Mouse (Mus musculus): ENCODE data around the gene Tmem216. TPM values are rescaled to one million over a fixed set of nuclear protein-coding genes. Genes with fewer than 3 reads are reported as not detected.

The Tmem216 gene
- polyA plus RNA-seq, 1 experiment from 2014 or later = 11.7 TPM

GRCm38 (mm10) chr19:10502571-10502970 is 53.5 kb downstream of the Tmem216 start:
- Histone ChIP-seq H3K4me1 (ENCODE audit: insufficient read depth) (no peaks in the 10 kb centered on the region), H3K36me3 (replicated peaks; ENCODE audit: insufficient read depth, low read length) (peaks cover 67% of the 10 kb centered on the region), H3K4me3 (ENCODE audit: low read depth, low read length) (no peak overlapping the region), H3K9ac (replicated peaks) (no peak overlapping the region), H3K27me3 (ENCODE audit: insufficient read depth, low read length) (no peaks in the 10 kb centered on the region), H3K27ac (ENCODE audit: low read depth) (no peak overlapping the region), H3K4me2 (ENCODE audit: low read depth, low read length) (no peak overlapping the region), H3K9me3 (ENCODE audit: low read length) (no peaks in the 10 kb centered on the region)
- WGBS (ENCODE audit: insufficient replicate concordance) = 21% methylated on average over 4 of the region's 4 CpGs
- peak; percentile 48; the same call in 1 of the 2 replicates for ATAC-seq
- DNase-seq = peak; percentile 55
- no peak for TF ChIP-seq EP300 (IDR thresholded peaks at IDR 0.05; ENCODE audit: low read depth)
- peak; percentile 93 for TF ChIP-seq CTCF (IDR thresholded peaks at IDR 0.05; ENCODE audit: low read depth)

- Histone ChIP-seq H3K4me2 (ENCODE audit: low read depth, low read length) (no peak overlapping the region), H3K9ac (replicated peaks) (no peak overlapping the region), H3K4me1 (ENCODE audit: insufficient read depth) (no peaks in the 10 kb centered on the region), H3K27ac (ENCODE audit: low read depth) (no peak overlapping the region), H3K9me3 (ENCODE audit: low read length) (no peaks in the 10 kb centered on the region), H3K36me3 (replicated peaks; ENCODE audit: insufficient read depth, low read length) (peaks cover 51% of the 10 kb centered on the region), H3K27me3 (ENCODE audit: insufficient read depth, low read length) (no peaks in the 10 kb centered on the region), H3K4me3 (ENCODE audit: low read depth, low read length) (no peak overlapping the region)
- 87% methylated on average over 8 of the region's 8 CpGs for WGBS (ENCODE audit: insufficient replicate concordance)
- no peak for TF ChIP-seq EP300 (IDR thresholded peaks at IDR 0.05; ENCODE audit: low read depth)
- TF ChIP-seq CTCF (IDR thresholded peaks at IDR 0.05; ENCODE audit: low read depth) = no peak
- DNase-seq (no peak), ATAC-seq (no peak)
These were observed 55.5 kb downstream of the Tmem216 start for GRCm38 (mm10) chr19:10500581-10500980.

GRCm38 (mm10) chr19:10497512-10498160 is 58.4 kb downstream of the Tmem216 start:
- no peak overlapping the region for H3K27ac ChIP-seq (ENCODE audit: low read depth)
- no peaks in the 10 kb centered on the region for H3K4me1 ChIP-seq (ENCODE audit: insufficient read depth)
- DNase-seq (no peak), ATAC-seq (no peak)
- peaks cover 35% of the 10 kb centered on the region for H3K36me3 ChIP-seq (replicated peaks; ENCODE audit: insufficient read depth, low read length)
- TF ChIP-seq CTCF (IDR thresholded peaks at IDR 0.05; ENCODE audit: low read depth) (no peak), EP300 (IDR thresholded peaks at IDR 0.05; ENCODE audit: low read depth) (no peak)
- H3K9ac ChIP-seq (replicated peaks) = no peak overlapping the region
- 27% methylated on average over 8 of the region's 8 CpGs for WGBS (ENCODE audit: insufficient replicate concordance)
- H3K27me3 ChIP-seq (ENCODE audit: insufficient read depth, low read length) = no peaks in the 10 kb centered on the region
- H3K9me3 ChIP-seq (ENCODE audit: low read length) = no peaks in the 10 kb centered on the region
- no peak overlapping the region for H3K4me3 ChIP-seq (ENCODE audit: low read depth, low read length)
- H3K4me2 ChIP-seq (ENCODE audit: low read depth, low read length) = no peak overlapping the region

- H3K9me3 ChIP-seq (ENCODE audit: low read length) = no peaks in the 10 kb centered on the region
- WGBS (ENCODE audit: insufficient replicate concordance) = 67% methylated on average over 2 of the region's 2 CpGs
- DNase-seq = no peak
- no peaks in the 10 kb centered on the region for H3K27me3 ChIP-seq (ENCODE audit: insufficient read depth, low read length)
- H3K4me1 ChIP-seq (ENCODE audit: insufficient read depth) = no peaks in the 10 kb centered on the region
- peaks cover 30% of the 10 kb centered on the region for H3K36me3 ChIP-seq (replicated peaks; ENCODE audit: insufficient read depth, low read length)
- H3K4me3 ChIP-seq (ENCODE audit: low read depth, low read length) = no peak overlapping the region
- no peak overlapping the region for H3K27ac ChIP-seq (ENCODE audit: low read depth)
- no peak overlapping the region for H3K4me2 ChIP-seq (ENCODE audit: low read depth, low read length)
- no peak for ATAC-seq
- no peak overlapping the region for H3K9ac ChIP-seq (replicated peaks)
- TF ChIP-seq CTCF (IDR thresholded peaks at IDR 0.05; ENCODE audit: low read depth) (no peak), EP300 (IDR thresholded peaks at IDR 0.05; ENCODE audit: low read depth) (no peak)
These were observed 59.1 kb downstream of the Tmem216 start for GRCm38 (mm10) chr19:10496976-10497375.

- no peak for ATAC-seq
- no peak overlapping the region for H3K4me2 ChIP-seq (ENCODE audit: low read depth, low read length)
- WGBS (ENCODE audit: insufficient replicate concordance) = 70% methylated on average over 1 of the region's 1 CpGs
These were observed 60.4 kb downstream of the Tmem216 start for GRCm38 (mm10) chr19:10495670-10496069.

GRCm38 (mm10) chr19:10486264-10486738 is 69.7 kb downstream of the Tmem216 start:
- Histone ChIP-seq H3K27me3 (ENCODE audit: insufficient read depth, low read length) (peaks cover 4% of the 10 kb centered on the region; the same call in 1 of the 2 replicates), H3K27ac (ENCODE audit: low read depth) (no peak overlapping the region), H3K9ac (replicated peaks) (no peak overlapping the region), H3K4me2 (ENCODE audit: low read depth, low read length) (no peak overlapping the region), H3K4me3 (ENCODE audit: low read depth, low read length) (no peak overlapping the region), H3K4me1 (ENCODE audit: insufficient read depth) (no peaks in the 10 kb centered on the region), H3K36me3 (replicated peaks; ENCODE audit: insufficient read depth, low read length) (no peaks in the 10 kb centered on the region), H3K9me3 (ENCODE audit: low read length) (no peaks in the 10 kb centered on the region)
- 19% methylated on average over 9 of the region's 9 CpGs for WGBS (ENCODE audit: insufficient replicate concordance)
- DNase-seq (peak; percentile 53), ATAC-seq (peak; percentile 69)
- TF ChIP-seq CTCF (IDR thresholded peaks at IDR 0.05; ENCODE audit: low read depth) (peak; percentile 93), EP300 (IDR thresholded peaks at IDR 0.05; ENCODE audit: low read depth) (no peak)

More at GRCm38 (mm10) chr19:10495670-10496069, 60.4 kb downstream of the Tmem216 start:
- Histone ChIP-seq H3K27me3 (ENCODE audit: insufficient read depth, low read length) (no peaks in the 10 kb centered on the region), H3K4me3 (ENCODE audit: low read depth, low read length) (no peak overlapping the region), H3K4me1 (ENCODE audit: insufficient read depth) (no peaks in the 10 kb centered on the region), H3K27ac (ENCODE audit: low read depth) (no peak overlapping the region), H3K9me3 (ENCODE audit: low read length) (no peaks in the 10 kb centered on the region), H3K9ac (replicated peaks) (no peak overlapping the region), H3K36me3 (replicated peaks; ENCODE audit: insufficient read depth, low read length) (peaks cover 17% of the 10 kb centered on the region)
- DNase-seq = no peak
- TF ChIP-seq EP300 (IDR thresholded peaks at IDR 0.05; ENCODE audit: low read depth) (no peak), CTCF (IDR thresholded peaks at IDR 0.05; ENCODE audit: low read depth) (no peak)

Other genes with a start within 250 kb of the Tmem216 start
- 0.04 and 0.24 TPM in 2 replicates for gene Syt7, start 167.1 kb downstream of the Tmem216 start, polyA plus RNA-seq (2015; fragmentation: Nextera tagmentation; extraction: Ambion mirVana)
- gene Lrrc10b, start 98.8 kb downstream of the Tmem216 start, polyA plus RNA-seq (2015; fragmentation: Nextera tagmentation; extraction: Ambion mirVana) = 0.05 TPM in 1 of 2 replicates, not detected in the other
- gene Ppp1r32, start 73.3 kb downstream of the Tmem216 start, polyA plus RNA-seq (2015; fragmentation: Nextera tagmentation; extraction: Ambion mirVana) = 0.11 and 0.15 TPM in 2 replicates
- gene Cpsf7, start 31.0 kb downstream of the Tmem216 start, polyA plus RNA-seq (2015; fragmentation: Nextera tagmentation; extraction: Ambion mirVana) = 8.5 and 9.1 TPM in 2 replicates
- 23.6 and 25.4 TPM in 2 replicates for gene Sdhaf2, start 30.1 kb downstream of the Tmem216 start, polyA plus RNA-seq (2015; fragmentation: Nextera tagmentation; extraction: Ambion mirVana)
- 18.5 and 19.0 TPM in 2 replicates for gene Cyb561a3, start 20.9 kb upstream of the Tmem216 start, polyA plus RNA-seq (2015; fragmentation: Nextera tagmentation; extraction: Ambion mirVana)
- gene Tmem138, start 21.1 kb upstream of the Tmem216 start, polyA plus RNA-seq (2015; fragmentation: Nextera tagmentation; extraction: Ambion mirVana) = 8.2 and 8.4 TPM in 2 replicates
- 68.7 and 81.3 TPM in 2 replicates for gene Ddb1, start 49.1 kb upstream of the Tmem216 start, polyA plus RNA-seq (2015; fragmentation: Nextera tagmentation; extraction: Ambion mirVana)
- gene Tkfc, start 49.4 kb upstream of the Tmem216 start, polyA plus RNA-seq (2015; fragmentation: Nextera tagmentation; extraction: Ambion mirVana) = 82.1 and 133 TPM in 2 replicates
- gene Vwce, start 78.0 kb upstream of the Tmem216 start, polyA plus RNA-seq (2015; fragmentation: Nextera tagmentation; extraction: Ambion mirVana) = 18.2 and 19.9 TPM in 2 replicates
- 0.07 TPM in 1 of 2 replicates, not detected in the other for gene Pga5, start 121.8 kb upstream of the Tmem216 start, polyA plus RNA-seq (2015; fragmentation: Nextera tagmentation; extraction: Ambion mirVana)
- gene Vps37c, start 132.5 kb upstream of the Tmem216 start, polyA plus RNA-seq (2015; fragmentation: Nextera tagmentation; extraction: Ambion mirVana) = 8.2 and 9.4 TPM in 2 replicates
- 0.16 and 0.17 TPM in 2 replicates for gene Cd5, start 182.8 kb upstream of the Tmem216 start, polyA plus RNA-seq (2015; fragmentation: Nextera tagmentation; extraction: Ambion mirVana)

Measured in liver, postnatal 0 days (tissue).